Mouse (Mus musculus) gastrocnemius, postnatal 36 days (tissue): ENCODE measurements at regions not wholly inside any gene's neighbourhood (a gene's known extent, or its start where the extent isn't known, plus 50 kb on each side); places are given as distances from the start of the nearest gene placed in this dataset.

ENCODE experiments used
- DNase-seq, 2 experiments: peaks; one replicate each; pipeline ENCODE4 v3.0.0; 2022
- intact Hi-C: fragments of 180-260 bp; cut with DNase I; formaldehyde crosslinking; loops from one replicate; pipeline ENCODE4 v1.15.1; 2025

DNA sequence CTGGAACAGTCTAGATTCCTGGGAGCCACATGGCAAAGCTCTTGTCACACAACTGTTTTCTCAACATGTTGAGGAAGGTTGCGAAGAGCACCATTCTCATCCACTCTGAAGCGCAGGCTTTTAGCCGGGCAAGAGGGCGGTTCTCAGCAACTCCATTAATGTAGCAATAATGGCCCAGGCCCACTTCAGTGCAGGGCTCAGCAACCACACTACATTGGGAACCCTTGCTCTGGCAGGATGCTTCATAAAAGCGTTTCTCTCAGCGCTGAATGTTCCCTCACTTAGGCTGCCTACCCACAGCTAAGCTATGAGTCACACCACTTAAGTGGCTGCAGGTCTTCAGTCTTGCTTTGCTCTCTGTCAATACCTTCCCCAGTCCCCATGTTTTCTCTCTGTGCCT is 102.2 kb upstream of the Oxgr1 start:
- intact Hi-C loops = no loop called here

DNA sequence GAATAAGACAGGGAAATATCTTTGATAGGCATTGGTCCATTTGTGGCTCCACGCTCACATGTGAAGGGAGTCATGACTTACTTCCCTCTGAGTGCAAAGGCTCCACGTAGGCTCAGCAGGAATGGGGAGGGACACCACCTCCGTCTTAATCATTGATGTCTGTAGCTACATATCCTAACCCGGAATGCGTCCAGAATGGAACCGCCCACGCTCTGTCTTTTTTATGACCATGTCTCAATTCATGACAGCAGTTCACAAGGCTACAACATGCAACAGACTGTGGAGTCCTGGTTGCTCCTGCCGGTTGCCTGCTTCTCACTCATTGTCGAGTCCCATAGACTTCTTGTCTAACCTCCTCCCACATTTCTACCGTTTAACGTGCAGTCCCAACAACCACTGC is 104.1 kb upstream of the Oxgr1 start:
- DNase-seq = no peak
- intact Hi-C loops = no loop called here

More for the DNA sequence above, 102.2 kb upstream of the Oxgr1 start:
- no peak for DNase-seq

DNA sequence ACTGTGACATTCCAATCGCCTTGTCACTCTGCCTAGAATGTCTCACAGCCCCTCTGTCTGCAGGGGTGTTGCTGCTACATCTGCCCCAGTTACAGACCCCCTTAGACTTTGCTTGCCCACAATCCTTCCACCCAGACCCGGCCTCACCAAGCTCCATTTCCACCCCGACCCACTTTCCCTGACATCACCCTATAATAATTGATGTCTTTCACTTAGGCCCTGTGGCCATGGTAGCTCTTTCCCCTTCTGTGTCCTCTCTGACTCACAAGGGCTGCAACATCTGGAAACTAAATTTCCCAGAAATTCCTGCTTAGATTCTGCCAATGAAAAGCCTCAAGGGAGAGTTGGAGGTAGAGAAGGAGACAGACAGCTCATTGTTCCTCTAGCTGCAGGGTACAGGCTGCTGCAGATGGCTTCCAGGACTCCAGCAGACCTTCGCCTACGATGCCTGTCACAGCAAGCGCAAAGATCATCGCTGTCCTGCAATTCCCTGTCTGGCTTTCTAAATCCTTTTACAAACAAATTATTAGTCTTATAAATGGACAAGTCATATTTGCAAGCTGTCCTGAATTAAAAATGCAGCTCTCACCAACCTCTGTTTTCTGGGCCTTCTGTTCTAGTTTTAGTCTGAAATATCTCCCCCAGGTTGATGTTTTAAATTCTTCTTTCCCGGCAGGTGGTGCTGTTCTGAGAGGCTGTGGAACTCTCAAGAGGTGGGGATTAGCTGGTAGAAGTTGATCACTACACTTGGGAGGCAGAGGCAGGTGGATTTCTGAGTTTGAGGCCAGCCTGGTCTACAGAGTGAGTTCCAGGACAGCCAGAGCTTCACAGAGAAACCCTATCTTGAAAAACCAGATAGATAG is 104.9 kb upstream of the Oxgr1 start:
- intact Hi-C loops = no loop called here
- no peak for DNase-seq

DNA sequence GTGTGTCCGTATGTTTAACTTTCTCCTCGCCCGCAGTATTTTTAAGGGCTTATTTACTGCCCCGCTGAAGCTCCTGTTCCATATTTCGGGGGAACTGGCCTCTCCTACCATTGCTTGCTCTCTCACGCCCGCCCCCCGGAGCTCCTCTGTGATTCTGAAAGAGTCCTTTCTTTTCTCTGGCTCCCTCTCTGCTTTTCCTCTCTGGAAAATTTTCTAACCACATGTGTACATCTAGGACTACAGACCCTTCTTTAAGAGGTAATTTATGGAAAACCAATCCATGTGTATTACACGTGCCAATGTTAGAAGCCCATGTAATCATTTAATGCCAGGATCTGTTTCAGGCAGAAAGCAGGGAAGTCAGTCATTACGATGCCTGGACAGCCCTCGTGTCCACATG is 106.6 kb upstream of the Oxgr1 start:
- intact Hi-C loops = no loop called here
- no peak for DNase-seq

DNA sequence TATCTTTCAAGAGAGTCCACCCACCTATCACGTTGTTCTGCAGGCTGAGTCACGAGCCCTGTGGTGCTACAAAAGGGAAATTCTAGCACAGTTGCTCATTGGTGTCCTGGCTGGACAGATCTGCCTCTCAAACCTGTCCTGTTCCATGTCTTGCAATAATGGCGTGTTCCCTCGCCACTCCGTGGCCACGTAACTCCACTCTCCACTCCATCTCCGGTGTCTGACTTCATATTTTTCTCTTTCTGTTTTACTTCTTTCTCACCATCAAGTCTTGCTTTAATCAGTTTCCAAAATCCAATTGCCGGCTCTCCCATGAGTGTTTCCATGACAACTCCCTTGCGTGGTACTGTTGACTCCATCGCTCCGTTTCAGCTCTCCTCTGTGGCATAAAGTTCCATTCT is 107.1 kb upstream of the Oxgr1 start:
- no peak for DNase-seq

DNA sequence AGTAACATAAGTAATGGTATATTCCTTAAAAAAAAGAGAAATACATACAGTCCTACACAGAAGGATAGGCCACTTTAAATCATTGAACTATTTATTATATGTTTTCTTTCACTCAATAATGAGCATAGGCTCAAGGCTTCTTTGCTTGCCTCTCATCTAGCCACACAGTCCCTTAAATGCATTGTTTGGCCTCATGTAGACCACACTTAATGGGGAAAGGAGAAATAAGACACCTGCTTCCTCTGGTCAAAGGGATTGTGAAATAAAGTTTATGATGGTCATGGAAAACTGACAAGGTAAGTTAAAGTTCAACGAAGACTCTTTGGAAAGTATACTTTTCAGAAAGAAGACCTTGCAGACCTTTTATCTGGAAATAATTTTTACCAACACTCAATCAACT is 108.4 kb upstream of the Oxgr1 start:
- intact Hi-C loops = no loop called here
- DNase-seq = no peak

More for the DNA sequence above, 107.1 kb upstream of the Oxgr1 start:
- intact Hi-C loops = no loop called here

DNA sequence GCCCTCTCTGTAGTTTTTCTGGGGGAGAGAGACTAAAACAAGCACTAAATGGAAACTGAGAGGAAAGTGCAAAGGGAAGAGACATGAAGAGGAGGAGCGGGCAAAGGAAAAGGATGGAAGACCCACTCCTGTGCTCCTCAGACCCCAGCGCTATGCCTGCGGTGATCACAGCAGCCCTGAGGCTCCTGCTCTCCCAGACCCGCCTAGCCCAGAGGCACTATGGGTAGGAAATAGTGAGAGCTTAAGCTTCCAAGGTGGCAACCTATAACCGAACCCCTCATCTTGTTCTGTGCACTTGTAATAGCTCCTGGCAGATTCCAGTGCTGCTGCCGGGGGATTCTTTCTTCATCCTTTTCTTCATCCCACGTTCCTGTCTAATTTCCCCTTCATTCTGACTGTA is 112.2 kb upstream of the Oxgr1 start:
- intact Hi-C loops = no loop called here
- DNase-seq = no peak

DNA sequence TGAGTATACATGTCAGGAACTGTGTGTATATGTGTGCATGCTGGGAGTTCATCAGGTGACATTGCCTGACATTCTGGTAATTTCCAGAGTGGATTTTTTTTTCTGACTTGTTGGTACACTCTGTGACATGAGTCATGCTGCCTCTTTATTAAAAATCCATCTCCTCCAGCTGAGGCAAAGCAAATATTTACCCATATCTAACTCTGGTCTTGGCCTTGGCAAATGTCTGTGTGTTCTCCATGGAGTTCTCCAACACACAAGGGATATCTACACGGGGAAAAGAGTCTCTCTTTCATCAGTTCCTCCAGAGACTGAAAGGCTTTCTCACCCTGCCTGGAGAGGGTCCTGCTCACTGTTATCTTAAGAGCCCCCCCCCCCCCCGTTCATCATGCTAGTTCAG is 111.3 kb upstream of the Mbnl2 start:
- intact Hi-C loops = no loop called here
- DNase-seq = no peak

DNA sequence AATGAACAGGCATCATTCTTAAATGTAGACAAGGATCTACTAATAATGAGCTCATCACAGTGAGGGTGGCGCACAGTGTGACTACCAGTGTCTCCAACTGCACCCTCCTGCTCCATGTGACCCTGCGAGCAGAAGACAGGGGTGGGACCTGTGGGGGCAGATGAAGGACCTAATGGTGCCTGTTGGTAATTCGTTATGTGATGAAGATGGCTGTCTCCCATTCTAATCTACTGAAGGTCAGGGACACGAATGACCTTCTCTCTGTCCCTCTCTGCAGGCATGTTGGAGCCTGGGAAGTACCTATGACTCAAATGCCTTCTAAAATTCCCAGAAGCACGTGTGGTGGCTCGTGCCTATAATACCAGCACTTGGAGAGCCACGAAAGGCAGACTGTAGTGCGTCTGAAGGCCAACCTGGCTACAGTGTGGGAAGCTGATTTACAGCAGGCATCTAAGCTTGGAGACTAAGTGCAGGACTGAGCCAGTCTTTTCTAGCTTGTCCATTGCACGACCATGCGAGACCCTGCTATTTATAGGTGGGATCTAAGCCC is 109.9 kb upstream of the Mbnl2 start:
- intact Hi-C loops = no loop called here
- no peak for DNase-seq

DNA sequence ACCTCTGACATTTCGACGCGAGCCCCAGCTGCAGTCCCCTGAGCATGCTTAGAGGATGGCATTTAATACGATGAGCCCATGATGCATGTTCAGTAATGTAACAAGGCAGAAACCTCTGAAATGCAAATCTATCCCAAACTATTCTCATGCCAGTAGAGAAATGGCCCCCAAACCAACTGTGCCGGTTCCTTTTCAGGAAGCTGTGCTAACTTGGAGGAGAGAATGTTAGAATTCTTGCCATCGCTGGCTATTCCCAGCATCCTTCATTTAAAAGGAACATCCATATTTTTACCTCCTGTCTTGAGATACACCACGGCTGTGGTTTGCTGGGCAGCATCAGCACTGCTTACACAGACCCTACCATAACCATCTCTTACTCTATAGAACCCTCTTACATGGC is 104.7 kb upstream of the Mbnl2 start:
- no peak for DNase-seq
- intact Hi-C loops = no loop called here

DNA sequence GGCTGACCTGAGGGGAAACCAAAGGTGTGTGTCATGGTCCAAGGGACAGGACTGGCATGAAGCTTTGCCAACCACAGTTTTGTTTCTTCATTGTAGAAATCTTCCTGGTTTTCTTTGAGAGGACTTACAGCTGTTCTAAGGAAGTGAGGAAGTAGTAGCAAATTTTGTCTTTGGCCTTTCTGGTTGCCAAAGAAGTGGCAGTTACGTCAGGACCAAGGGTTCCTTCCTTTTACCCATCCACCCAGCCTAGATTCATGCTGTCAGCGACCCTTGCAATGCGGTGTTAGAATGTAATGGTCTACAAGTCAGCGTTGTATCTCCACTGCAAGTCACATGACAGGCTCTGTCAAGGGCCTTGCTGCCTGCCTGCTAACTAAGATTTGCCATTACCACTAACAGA is 103.4 kb upstream of the Mbnl2 start:
- intact Hi-C loops = no loop called here
- DNase-seq = no peak

DNA sequence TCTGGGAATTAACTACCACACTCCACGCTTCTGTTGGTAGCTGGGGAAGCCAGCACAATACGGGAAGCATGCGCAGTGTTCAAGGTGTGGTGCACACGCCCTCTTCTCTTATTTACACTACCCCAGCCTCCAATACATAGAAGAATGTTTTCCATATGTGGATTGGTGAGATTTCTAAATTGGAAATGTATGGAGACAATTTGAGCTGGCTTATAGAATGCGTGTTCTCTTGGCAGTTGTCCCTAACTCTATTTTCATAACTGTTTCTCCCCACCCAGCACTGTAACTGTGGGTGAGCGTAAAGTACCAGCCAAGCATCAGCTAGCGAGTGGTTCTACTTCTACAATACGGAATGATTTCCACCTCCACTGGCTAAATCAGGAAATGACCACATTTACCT is 102.6 kb upstream of the Mbnl2 start:
- intact Hi-C loops = no loop called here
- no peak for DNase-seq

DNA sequence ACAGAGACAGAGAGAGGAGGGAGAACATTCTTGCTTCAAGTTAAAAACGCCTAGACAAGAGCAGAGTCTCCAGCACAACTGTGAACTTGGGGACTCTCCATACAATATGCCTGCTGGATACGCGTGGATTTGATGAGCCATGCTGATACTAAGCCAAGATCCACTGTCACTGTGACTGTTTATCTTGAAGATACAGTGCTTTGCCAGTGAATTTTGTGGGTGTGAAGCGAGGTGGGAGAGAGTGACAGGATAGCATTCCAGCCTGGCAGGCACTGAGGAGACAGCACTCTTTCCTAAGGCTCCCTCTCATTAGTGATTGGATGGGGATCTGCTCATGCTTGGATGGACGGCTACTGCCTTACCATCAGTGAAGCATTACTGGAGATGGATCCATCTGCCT is 100.9 kb upstream of the Mbnl2 start:
- intact Hi-C loops = no loop called here

DNA sequence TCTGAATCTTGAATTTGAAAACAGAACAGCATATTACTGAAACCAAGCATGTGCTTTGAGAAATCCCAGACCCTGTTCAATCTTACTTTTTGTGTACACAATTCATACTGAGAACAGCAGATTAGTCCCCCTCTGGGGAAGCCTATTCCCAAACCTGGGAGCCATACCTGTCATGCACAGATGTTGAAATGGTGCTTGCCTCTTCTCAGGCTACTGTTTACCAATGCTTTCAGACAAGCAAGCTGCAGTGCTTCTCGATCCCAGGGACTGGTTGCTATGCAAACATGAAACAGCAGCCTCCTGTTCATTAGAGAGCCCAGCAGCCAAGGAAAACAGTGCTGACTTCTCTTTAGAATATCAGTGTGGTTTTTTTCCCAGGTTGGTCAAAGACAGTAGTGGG is 80.3 kb upstream of the Mbnl2 start:
- intact Hi-C loops = no loop called here
- no peak for DNase-seq

More for the DNA sequence above, 100.9 kb upstream of the Mbnl2 start:
- no peak for DNase-seq

DNA sequence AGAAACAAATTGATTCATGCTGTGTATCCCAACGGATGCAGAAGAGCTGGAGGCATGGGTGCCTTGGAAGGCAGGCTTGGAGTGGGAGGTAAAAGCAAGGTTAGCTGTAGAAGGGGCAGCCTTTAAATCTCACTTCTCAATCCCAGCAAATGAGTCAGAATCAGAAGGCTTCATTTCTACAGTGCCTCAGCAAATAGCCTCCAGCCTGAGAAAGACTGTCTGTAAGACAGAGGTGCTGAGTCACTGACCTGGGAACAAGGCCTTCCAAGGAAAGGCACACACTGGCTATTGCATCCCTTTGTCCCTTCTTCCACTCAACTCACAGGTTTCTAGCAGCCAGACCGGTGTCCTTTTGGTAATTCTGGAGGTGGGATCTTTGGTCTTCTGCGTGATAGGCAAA is 63.7 kb upstream of the Mbnl2 start:
- no peak for DNase-seq
- intact Hi-C loops = no loop called here

DNA sequence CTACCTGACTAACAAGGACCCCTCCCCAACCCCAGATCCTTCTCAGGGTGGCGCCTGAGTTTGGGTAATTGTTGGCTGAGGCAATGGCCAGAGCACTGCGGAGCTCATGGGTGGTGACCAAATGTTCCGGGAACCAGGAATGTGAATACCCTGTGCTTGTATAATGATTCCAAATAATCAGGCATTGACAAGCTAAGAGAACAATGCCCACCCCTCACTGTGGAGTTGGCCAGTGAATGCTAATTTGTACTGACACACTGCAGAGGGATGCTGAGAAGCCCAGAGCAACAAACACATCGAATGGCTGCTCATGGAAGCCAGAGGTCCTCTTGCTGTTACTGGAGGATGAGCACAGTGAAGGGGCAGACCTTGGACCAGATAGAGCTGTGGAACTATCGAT is 62.8 kb upstream of the Mbnl2 start:
- intact Hi-C loops = no loop called here
- DNase-seq = no peak

DNA sequence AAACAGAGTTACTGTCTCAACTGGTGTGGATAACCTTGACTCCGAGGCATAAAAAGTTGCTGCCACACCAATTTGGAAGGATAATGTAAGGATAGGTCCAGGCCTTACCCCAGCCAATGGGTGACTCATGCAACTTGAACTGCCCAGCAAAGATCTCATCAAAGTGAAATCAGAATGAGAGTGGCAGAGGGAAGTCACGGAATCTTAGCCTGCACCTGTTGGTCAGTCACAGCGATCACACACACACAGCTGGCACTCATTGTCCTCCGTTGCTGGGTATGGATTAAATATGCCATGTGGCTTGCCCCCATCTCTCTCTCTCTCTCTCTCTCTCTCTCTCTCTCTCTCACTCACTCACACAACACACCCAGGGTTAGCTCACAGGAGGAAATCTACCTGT is 56.2 kb upstream of the Mbnl2 start:
- no peak for DNase-seq

DNA sequence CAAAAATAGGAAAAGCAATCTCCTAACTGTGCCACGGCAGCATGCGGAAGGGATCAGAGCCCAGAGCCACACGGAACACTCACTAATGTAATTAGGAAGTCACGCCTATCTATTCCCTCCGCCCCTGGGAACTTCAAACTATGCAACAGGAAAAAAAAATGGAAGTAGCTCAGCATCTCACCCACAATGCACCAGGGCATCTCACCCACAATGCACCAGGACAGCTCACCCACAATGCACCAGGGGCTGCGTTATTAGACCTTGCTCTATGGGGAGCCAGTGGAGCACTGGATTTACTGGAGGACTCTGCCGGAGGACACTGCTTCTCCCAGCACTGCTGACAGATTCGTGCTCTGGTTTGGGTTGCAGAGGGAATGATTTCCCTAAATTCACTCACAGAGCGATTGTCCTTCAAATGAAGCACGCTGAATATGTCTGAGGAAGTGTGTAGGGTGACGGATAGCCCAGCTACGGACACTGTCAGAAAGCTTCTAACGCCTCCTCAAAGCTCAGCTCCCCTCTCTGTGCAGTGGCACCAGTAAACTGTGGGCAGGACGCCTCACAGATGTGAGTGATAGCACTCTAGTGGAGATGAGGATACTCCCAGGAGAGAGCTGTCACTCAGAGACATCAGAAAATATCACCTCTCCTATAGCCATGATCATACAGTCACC is 51.8 kb upstream of the Mbnl2 start:
- intact Hi-C loops = no loop called here
- no peak for DNase-seq

More for the DNA sequence above, 56.2 kb upstream of the Mbnl2 start:
- intact Hi-C loops = no loop called here

DNA sequence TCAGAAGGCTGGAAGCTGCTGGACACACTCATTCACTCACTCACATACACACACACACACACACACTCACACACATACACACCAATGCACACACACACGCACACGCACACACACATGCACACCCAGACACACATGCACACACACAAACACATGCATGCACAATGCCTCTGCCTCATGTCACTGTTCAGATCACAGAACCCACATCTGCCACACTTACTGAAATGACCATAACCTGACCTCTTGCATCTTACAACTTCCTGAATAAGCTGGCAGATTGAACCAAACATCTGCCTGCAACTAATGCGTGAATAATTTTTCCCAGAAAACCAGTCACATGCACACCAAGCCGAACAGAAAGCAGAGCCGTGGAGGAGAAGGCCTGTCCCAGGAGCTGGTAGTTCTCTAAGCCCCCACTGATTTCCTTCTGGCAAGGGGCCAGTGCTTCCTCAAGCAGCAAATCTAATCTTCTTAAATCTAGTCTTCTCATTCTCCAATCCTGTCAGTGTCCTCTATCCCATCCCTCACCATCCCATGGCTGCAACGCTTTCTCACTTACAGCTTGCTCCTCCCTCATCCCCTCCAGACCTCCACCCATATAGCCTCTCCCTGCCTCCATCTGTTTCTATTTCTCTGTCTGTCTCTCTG is 51.1 kb upstream of the Mbnl2 start:
- no peak for DNase-seq
- intact Hi-C loops = no loop called here

DNA sequence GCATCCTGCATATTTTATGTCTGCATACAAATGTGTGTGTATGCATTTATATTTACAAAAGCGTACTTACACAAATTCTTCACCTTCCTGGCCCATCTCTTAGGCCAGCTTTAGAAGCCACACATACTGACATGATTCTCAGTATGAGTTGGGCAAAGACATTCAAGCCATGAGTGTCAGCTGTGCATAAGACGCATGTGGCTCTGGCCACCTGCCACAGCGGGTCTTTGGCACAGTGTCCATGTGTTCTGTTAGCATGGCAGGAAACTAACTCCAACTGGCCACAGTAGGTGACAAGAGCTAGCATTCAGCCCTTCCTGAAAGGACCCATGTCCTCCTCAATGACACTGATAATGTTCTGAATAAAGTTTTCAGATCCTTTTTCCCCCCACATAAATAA is 49.8 kb upstream of the Mbnl2 start:
- DNase-seq = no peak
- intact Hi-C loops = no loop called here
